Mouse (Mus musculus): ENCODE measurements around the gene Rabgef1. TPM values are rescaled to one million over a fixed set of nuclear protein-coding genes. Genes with fewer than 3 reads are reported as not detected.

The Rabgef1 gene
- total RNA-seq, 2 experiments from 2014 or later = 90.5 to 140 TPM

DNA sequence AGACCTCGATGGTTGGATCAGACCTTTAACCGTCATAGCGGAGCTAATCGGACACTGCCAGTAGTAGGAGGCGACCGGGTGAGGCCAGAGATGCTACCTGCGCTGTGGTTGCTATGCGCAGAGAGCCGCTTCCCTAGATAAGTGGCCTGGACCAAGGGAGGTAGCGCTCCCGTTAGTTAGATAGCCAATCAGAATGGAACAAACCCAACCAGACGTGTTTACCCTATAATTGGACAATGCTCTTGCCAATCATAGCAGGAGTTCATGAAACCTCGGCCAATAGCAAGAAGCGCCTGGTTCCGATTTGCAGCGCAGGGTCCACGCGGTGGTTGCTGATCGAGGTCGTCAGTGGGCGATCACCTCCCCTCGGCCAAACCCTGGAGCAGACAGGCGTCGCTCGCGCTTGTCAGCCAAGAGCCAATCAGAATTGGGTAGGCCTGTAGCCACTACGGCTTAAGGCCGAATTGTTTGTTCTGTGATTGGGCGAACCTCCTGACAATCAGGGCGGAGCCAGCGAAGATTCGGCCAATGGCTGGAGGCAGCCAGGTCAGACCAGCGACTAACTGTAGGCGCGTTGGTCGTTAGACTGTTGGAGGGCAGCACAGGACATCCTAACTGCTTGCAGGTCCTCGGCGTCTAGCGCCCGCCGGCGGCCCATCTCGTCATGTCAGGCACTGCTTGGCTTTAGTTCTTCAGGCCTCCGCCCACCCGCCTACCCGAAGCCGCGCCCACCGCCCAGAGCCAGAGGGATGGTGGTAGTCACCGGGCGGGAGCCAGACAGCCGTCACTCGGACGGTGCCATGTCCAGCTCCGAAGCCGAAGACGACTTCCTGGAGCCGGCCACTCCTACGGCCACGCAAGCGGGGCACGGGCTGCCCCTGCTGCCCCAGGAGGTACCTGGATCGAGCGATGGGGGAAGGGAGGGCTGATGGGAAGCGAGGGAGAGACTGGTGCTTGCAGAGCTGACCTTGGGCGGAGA, 27.0 kb upstream of the Rabgef1 start, which contains the start of gene Kctd7:
TSS of gene Kctd7 (plus strand) at position 528 of the 979 bp plus-strand sequence.
- intact Hi-C loops (cut with DNase I) = loop anchor here (10.0 kb wide), 1 partner anchor 230 kb away; no protein-coding TSS in a partner anchor
- Histone ChIP-seq H3K4me3 (peak within 1 kb of the TSS; percentile 78), H3K27ac (peak within 1 kb of the TSS; percentile 94)
- peak; percentile 97 for DNase-seq
- TF ChIP-seq CTCF (IDR thresholded peaks at IDR 0.05) = peak; percentile 57

DNA sequence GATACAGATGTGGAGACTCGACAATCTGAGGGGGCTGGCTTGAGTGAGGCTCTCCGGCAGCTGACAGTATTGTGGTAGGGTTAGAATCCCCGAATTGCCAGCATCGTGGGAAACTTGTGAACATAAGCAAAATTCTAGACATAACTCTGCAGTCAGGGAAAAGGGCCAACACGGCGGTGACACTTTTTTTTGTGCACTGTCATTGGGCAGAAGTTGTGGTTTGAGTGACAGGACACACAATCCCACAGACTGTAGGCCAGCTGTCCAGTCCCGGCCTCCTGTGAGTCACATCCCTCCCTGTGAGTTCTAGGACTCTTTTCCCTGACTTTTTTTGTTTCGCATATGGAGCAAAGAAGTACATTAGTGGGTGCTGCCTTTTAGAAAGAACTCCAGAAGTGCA, 25.6 kb upstream of the Rabgef1 start:
- no peak for TF ChIP-seq CTCF (IDR thresholded peaks at IDR 0.05)
- H3K4me3 ChIP-seq = peak overlapping the region; percentile 78
- no peak for DNase-seq
- peak overlapping the region; percentile 94; the same call in 1 of the 2 replicates for H3K27ac ChIP-seq
- intact Hi-C loops (cut with DNase I) = loop anchor here (10.0 kb wide), 1 partner anchor 231 kb away; no protein-coding TSS in a partner anchor

DNA sequence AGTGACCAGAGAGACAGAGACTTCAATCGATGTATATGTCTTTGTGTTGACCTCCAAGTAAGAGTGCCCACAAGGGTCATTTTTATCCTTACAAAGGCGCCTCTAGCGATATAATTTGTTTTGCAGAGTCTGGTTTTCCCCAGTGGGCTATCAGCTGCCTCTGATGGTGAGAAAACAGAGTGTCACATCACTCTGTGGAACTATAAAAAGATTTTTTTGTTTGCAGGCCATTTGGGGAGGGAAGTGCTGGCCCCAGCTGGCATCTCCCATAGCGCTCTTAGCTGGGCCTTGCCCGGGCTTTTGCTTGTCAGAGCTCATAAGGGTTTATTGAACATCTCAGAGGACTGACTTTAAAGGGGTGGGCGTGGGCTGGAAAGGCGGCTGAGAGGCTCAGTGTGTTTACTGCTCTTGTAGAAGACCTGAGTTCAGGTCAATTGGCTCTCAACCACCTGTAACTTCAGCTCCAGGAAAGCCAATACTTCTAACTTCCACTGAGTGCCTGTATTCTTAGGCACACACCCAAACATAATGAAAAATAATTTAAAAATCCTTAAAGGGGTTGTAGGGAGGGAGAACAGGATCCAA, 21.8 kb upstream of the Rabgef1 start:
- Histone ChIP-seq H3K27ac (peak overlapping the region; percentile 12; the same call in 1 of the 2 replicates), H3K4me3 (no peak overlapping the region)
- no peak for TF ChIP-seq CTCF (IDR thresholded peaks at IDR 0.05)
- intact Hi-C loops (cut with DNase I) = loop anchor here (10.0 kb wide), 1 partner anchor 235 kb away; no protein-coding TSS in a partner anchor
- no peak for DNase-seq

DNA sequence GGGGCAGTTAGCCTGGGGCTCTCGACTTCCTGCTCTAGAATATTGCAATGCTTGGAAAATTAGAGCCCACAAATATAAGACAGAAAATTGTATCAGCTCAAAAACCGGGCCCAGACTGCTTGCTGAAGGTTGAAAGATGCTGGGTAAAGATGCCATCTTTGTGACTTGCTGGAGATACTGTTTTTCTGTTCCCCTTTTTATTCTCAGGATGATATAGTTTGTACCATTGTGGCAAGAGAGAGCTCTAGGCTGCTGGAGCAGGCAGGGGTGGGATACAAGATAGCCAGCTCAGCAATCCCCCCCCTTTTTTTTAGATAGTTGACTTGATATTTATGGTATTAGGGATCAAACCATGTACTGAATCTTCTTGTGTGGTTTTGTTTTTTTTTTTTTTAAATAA, 17.3 kb upstream of the Rabgef1 start:
- Histone ChIP-seq H3K27ac (no peak overlapping the region), H3K4me3 (no peak overlapping the region)
- no peak for DNase-seq
- intact Hi-C loops (cut with DNase I) = no loop called here
- no peak for TF ChIP-seq CTCF (IDR thresholded peaks at IDR 0.05)

- intact Hi-C loops (cut with DNase I) = no loop called here
- no peak for DNase-seq
These were observed 13.1 kb upstream of the Rabgef1 start for GRCm38 (mm10) chr5:130158545-130158944.

GRCm38 (mm10) chr5:130159761-130160201, 11.8 kb upstream of the Rabgef1 start:
- TF ChIP-seq CTCF (IDR thresholded peaks at IDR 0.05) = no peak
- H3K4me3 ChIP-seq = no peak overlapping the region
- intact Hi-C loops (cut with DNase I) = no loop called here
- DNase-seq = no peak
- H3K27ac ChIP-seq = no peak overlapping the region

More at GRCm38 (mm10) chr5:130158545-130158944, 13.1 kb upstream of the Rabgef1 start:
- H3K27ac ChIP-seq = no peak overlapping the region
- no peak for TF ChIP-seq CTCF (IDR thresholded peaks at IDR 0.05)
- no peak overlapping the region for H3K4me3 ChIP-seq

DNA sequence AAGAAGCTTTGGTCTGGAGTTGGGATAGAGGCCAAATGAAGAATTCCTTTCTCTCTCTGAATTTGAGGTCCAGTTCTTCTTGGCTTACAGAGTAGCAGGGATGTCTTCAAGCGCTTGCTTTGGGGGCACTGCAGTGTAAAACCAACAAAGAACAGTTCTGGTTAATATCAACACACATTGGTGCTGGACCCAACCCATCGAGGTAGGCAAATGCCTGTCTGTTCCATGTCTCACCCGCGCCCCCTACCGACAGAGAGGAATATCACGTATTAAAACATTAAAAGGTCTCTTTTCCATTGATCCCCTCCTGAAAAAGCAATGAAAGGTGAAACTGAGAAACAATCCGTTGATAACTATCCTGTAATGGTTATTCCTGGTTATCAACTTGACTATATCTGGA, 7.9 kb upstream of the Rabgef1 start:
- TF ChIP-seq CTCF (IDR thresholded peaks at IDR 0.05) = peak; percentile 89
- no peak overlapping the region for H3K27ac ChIP-seq
- intact Hi-C loops (cut with DNase I) = loop anchor here (2.0 kb wide), 1 partner anchor 139 kb away; no protein-coding TSS in a partner anchor
- no peak overlapping the region for H3K4me3 ChIP-seq
- peak; percentile 86 for DNase-seq

- no peak for DNase-seq
- Histone ChIP-seq H3K27ac (no peak overlapping the region), H3K4me3 (no peak overlapping the region)
- no peak for TF ChIP-seq CTCF (IDR thresholded peaks at IDR 0.05)
- intact Hi-C loops (cut with DNase I) = no loop called here
These were observed 6.4 kb upstream of the Rabgef1 start for GRCm38 (mm10) chr5:130165213-130165612.

GRCm38 (mm10) chr5:130169109-130169508, 2.5 kb upstream of the Rabgef1 start:
- H3K27ac ChIP-seq = no peak overlapping the region
- H3K4me3 ChIP-seq = no peak overlapping the region
- intact Hi-C loops (cut with DNase I) = no loop called here
- TF ChIP-seq CTCF (IDR thresholded peaks at IDR 0.05) = no peak
- no peak for DNase-seq

GRCm38 (mm10) chr5:130170666-130171422, 754 bp upstream of the Rabgef1 start:
- TF ChIP-seq CTCF (IDR thresholded peaks at IDR 0.05) = no peak
- peak overlapping the region; percentile 88 for H3K4me3 ChIP-seq
- no peak for DNase-seq
- intact Hi-C loops (cut with DNase I) = no loop called here
- peak overlapping the region; percentile 100 for H3K27ac ChIP-seq

GRCm38 (mm10) chr5:130171956-130172601, 481 bp downstream of the Rabgef1 start:
- H3K4me3 ChIP-seq = peak overlapping the region; percentile 88
- DNase-seq = peak; percentile 82
- H3K27ac ChIP-seq = peak overlapping the region; percentile 100
- no peak for TF ChIP-seq CTCF (IDR thresholded peaks at IDR 0.05)
- intact Hi-C loops (cut with DNase I) = loop anchor here (2.0 kb wide), 1 partner anchor 25 kb away; no protein-coding TSS in a partner anchor
